ENCODE assay signal across 7 mouse cellular contexts in the genomic region with DNA sequence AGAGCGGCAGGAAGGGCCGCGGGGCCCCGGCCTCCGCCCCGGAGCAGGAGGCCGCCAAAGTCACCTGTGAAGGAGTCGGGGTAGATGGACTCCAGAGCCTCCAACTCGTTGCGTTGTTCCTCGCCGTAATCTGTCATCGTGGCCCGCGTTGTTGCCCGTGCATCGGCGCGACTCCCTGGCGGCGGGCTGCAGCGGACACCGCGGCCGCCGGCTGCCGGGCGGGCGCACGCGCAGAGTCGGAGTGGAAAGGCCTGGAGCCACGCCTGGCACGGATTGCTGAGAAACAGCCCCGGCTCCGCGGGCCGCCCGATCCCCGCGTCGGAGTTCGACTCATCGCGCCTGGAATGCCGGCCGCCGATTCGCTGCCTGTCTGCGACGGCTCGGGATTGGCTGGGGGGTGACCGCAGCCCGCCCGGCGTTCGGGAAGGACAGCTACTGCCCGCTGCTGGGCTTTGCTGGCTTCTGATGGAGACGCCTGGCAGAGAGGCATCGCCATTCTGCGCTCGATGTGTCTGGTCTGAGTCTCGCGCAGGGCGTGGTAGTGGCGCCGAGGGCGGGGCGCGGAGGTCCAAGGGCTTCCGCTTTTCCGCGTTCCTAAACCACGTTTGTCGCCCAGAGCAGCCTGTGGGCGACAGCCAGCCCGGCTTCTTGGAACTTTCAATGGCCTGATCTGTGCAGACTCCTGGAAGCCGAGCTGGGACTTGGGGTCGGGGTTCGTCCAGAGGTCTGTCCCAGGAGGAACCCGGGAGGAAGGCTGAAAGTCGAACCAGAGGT. TPM values are rescaled to one million over a fixed set of nuclear protein-coding genes. Genes with fewer than 3 reads are reported as not detected.
A peak's percentile ranks its signal among the peaks of the same experiment; 100 is the strongest.
DNase-seq lines count a peak whose midpoint lies in the region; ATAC-seq lines count a peak whose summit lies in the region.

A gene (minus strand): TSS at position 323 of the 774 bp plus-strand sequence.

- peaks cover 13% of the 10 kb centered on the region for H3K4me1 ChIP-seq in intestine, embryonic 16.5 days (ENCODE audit: control insufficient read depth, insufficient read depth, low read length)
- peaks cover 14% of the 10 kb centered on the region for H3K4me1 ChIP-seq in midbrain, embryonic 11.5 days (ENCODE audit: control insufficient read depth, insufficient read depth, low read length)

- peak within 1 kb of the TSS; percentile 76 for H3K4me3 ChIP-seq in intestine, embryonic 16.5 days (ENCODE audit: low read length)
- peak within 1 kb of the TSS; percentile 71 for H3K4me3 ChIP-seq in midbrain, embryonic 11.5 days (ENCODE audit: low read depth, low read length)

- no peaks in the 10 kb centered on the region for H3K27me3 ChIP-seq in intestine, embryonic 16.5 days (replicated peaks; ENCODE audit: control insufficient read depth, insufficient read depth, low read length)
- no peaks in the 10 kb centered on the region for H3K27me3 ChIP-seq in midbrain, embryonic 11.5 days (ENCODE audit: control insufficient read depth, insufficient read depth, low read length)

- H3K9me3 ChIP-seq in intestine, embryonic 16.5 days (ENCODE audit: control insufficient read depth, low read length) = no peaks in the 10 kb centered on the region
- H3K9me3 ChIP-seq in midbrain, embryonic 11.5 days (ENCODE audit: control insufficient read depth, low read length) = no peaks in the 10 kb centered on the region

- H3K27ac ChIP-seq in intestine, embryonic 16.5 days (ENCODE audit: low read length) = peak within 1 kb of the TSS; percentile 94
- H3K27ac ChIP-seq in midbrain, embryonic 11.5 days (ENCODE audit: low read depth, low read length) = peak within 1 kb of the TSS; percentile 73

- DNase-seq in adrenal gland, adult 8-10 months = peak; percentile 98
- peak; percentile 97 for DNase-seq in embryo, embryonic 9.5 days (ENCODE audit: extremely low spot score)
- DNase-seq in gastrocnemius, postnatal 4 days (ENCODE audit: low spot score in 2 of 2) = peak; percentile 94 to 97
- DNase-seq in left cerebral cortex, postnatal 36 days (ENCODE audit: low spot score in 2 of 2) = peak; percentile 98 to 99
- peak; percentile 99 for DNase-seq in midbrain, embryonic 11.5 days (ENCODE audit: low spot score, missing footprints)
- DNase-seq in skeletal muscle tissue, adult 2 months (ENCODE audit: low read depth, low spot score) = peak; percentile 97

- H3K36me3 ChIP-seq in intestine, embryonic 16.5 days (ENCODE audit: control insufficient read depth, insufficient read depth, low read length) = no peaks in the 10 kb centered on the region
- no peaks in the 10 kb centered on the region for H3K36me3 ChIP-seq in midbrain, embryonic 11.5 days (ENCODE audit: control insufficient read depth, insufficient read depth, low read length)

- ATAC-seq in intestine, embryonic 16.5 days = peak; percentile 100
- ATAC-seq in midbrain, embryonic 11.5 days (ENCODE audit: low FRiP score) = peak; percentile 100

- H3K4me2 ChIP-seq in intestine, embryonic 16.5 days (ENCODE audit: low read depth, low read length) = peak within 1 kb of the TSS; percentile 74
- peak within 1 kb of the TSS; percentile 78 for H3K4me2 ChIP-seq in midbrain, embryonic 11.5 days

- under 1% methylated on average over 82 of the region's 82 CpGs for WGBS in intestine, embryonic 16.5 days
- under 1% methylated on average over 82 of the region's 82 CpGs for WGBS in midbrain, embryonic 11.5 days

- intact Hi-C loops in left cerebral cortex, postnatal 36 days (cut with DNase I) = loop anchor here (5.0 kb wide), 2 partner anchors 263 to 278 kb away; a partner anchor contains a TSS

- H3K9ac ChIP-seq in intestine, embryonic 16.5 days (ENCODE audit: low read depth, low read length) = peak within 1 kb of the TSS; percentile 87
- H3K9ac ChIP-seq in midbrain, embryonic 11.5 days (ENCODE audit: low read length) = peak within 1 kb of the TSS; percentile 93

RNA-seq across cellular contexts. Expression of the gene that starts here (rescaled TPM):
- total RNA-seq in adrenal gland, adult 8-10 months (2022) = 100 to 1,000 TPM in 2 of 4 experiments, 10 to 100 TPM in 2; 96.3 to 117 (median 103) TPM
- 10 to 100 TPM; 92.3 to 95.6 TPM for total RNA-seq in gastrocnemius, postnatal 4 days (2021)
- polyA plus RNA-seq in intestine, embryonic 16.5 days (2015; fragmentation: Nextera tagmentation; extraction: Ambion mirVana) = 84.4 and 95.3 TPM in 2 replicates
- 100 to 1,000 TPM in 1 of 2 experiments, 10 to 100 TPM in 1; 94.4 to 104 TPM for total RNA-seq in left cerebral cortex, postnatal 36 days (2021)
- polyA plus RNA-seq in midbrain, embryonic 11.5 days (2014; fragmentation: Nextera tagmentation; extraction: Ambion mirVana) = 164 and 171 TPM in 2 replicates

Comparison
In these comparisons a context has a peak if more than half of its experiments do, and no peak if none do; other contexts are left out.
1. Peak in every context shown above with its lines: DNase-seq, ATAC-seq, H3K4me3 ChIP-seq and H3K27ac ChIP-seq.